Mouse (Mus musculus): ENCODE data around the gene Dclk1. TPM values are rescaled to one million over a fixed set of nuclear protein-coding genes. Genes with fewer than 3 reads are reported as not detected.

Dclk1 gene
- polyA plus RNA-seq, 2 experiments, result 23.3 to 66.2 TPM

GRCm38 (mm10) chr3:55351281-55352052, 109.3 kb downstream of the Dclk1 start:
- TF ChIP-seq POLR2A (IDR thresholded peaks at IDR 0.05; ENCODE audit: borderline replicate concordance, extremely low read depth, insufficient read depth, insufficient read length), result no peak
- Histone ChIP-seq H3K9me3 (ENCODE audit: control insufficient read depth, low read length) (no peaks in the 10 kb centered on the region), H3K4me3 (replicated peaks; ENCODE audit: low read length) (no peak overlapping the region), H3K4me2 (replicated peaks; ENCODE audit: low read depth, low read length, severe bottlenecking) (no peak overlapping the region), H3K4me1 (ENCODE audit: control insufficient read depth, insufficient read depth, low read length) (peaks cover 37% of the 10 kb centered on the region), H3K27ac (replicated peaks; ENCODE audit: low read depth, low read length) (no peak overlapping the region), H3K36me3 (ENCODE audit: control insufficient read depth, insufficient read depth, low read length) (no peaks in the 10 kb centered on the region), H3K27me3 (ENCODE audit: control insufficient read depth, insufficient read depth, low read length) (no peaks in the 10 kb centered on the region), H3K9ac (ENCODE audit: low read depth, low read length, severe bottlenecking) (no peak overlapping the region)
- DNase-seq (ENCODE audit: low spot score) (no peak), ATAC-seq (ENCODE audit: low FRiP score, low read depth) (no peak)
- 44% methylated on average over 13 of the region's 13 CpGs for WGBS

GRCm38 (mm10) chr3:55352529-55352928, 110.4 kb downstream of the Dclk1 start:
- 80% methylated on average over 14 of the region's 14 CpGs for WGBS
- H3K9me3 ChIP-seq (ENCODE audit: control insufficient read depth, low read length), result no peaks in the 10 kb centered on the region
- ATAC-seq (ENCODE audit: low FRiP score, low read depth) (no peak), DNase-seq (ENCODE audit: low spot score) (no peak)
- no peak overlapping the region for H3K27ac ChIP-seq (replicated peaks; ENCODE audit: low read depth, low read length)
- no peak overlapping the region for H3K9ac ChIP-seq (ENCODE audit: low read depth, low read length, severe bottlenecking)
- H3K4me3 ChIP-seq (replicated peaks; ENCODE audit: low read length), result no peak overlapping the region
- H3K36me3 ChIP-seq (ENCODE audit: control insufficient read depth, insufficient read depth, low read length), result no peaks in the 10 kb centered on the region
- no peak for TF ChIP-seq POLR2A (IDR thresholded peaks at IDR 0.05; ENCODE audit: borderline replicate concordance, extremely low read depth, insufficient read depth, insufficient read length)
- no peak overlapping the region for H3K4me2 ChIP-seq (replicated peaks; ENCODE audit: low read depth, low read length, severe bottlenecking)
- H3K4me1 ChIP-seq (ENCODE audit: control insufficient read depth, insufficient read depth, low read length), result peaks cover 33% of the 10 kb centered on the region
- H3K27me3 ChIP-seq (ENCODE audit: control insufficient read depth, insufficient read depth, low read length), result no peaks in the 10 kb centered on the region

- ATAC-seq (ENCODE audit: low FRiP score, low read depth) (0 out of 2 replicates have a peak, but pooled peaks have one; percentile 48), DNase-seq (ENCODE audit: low spot score) (no peak)
- Histone ChIP-seq H3K9ac (ENCODE audit: low read depth, low read length, severe bottlenecking) (no peak overlapping the region), H3K9me3 (ENCODE audit: control insufficient read depth, low read length) (no peaks in the 10 kb centered on the region), H3K27me3 (ENCODE audit: control insufficient read depth, insufficient read depth, low read length) (no peaks in the 10 kb centered on the region), H3K4me1 (ENCODE audit: control insufficient read depth, insufficient read depth, low read length) (peaks cover 28% of the 10 kb centered on the region), H3K36me3 (ENCODE audit: control insufficient read depth, insufficient read depth, low read length) (no peaks in the 10 kb centered on the region), H3K4me2 (replicated peaks; ENCODE audit: low read depth, low read length, severe bottlenecking) (no peak overlapping the region), H3K27ac (replicated peaks; ENCODE audit: low read depth, low read length) (no peak overlapping the region), H3K4me3 (replicated peaks; ENCODE audit: low read length) (no peak overlapping the region)
- WGBS, result 77% methylated on average over 9 of the region's 9 CpGs
- no peak for TF ChIP-seq POLR2A (IDR thresholded peaks at IDR 0.05; ENCODE audit: borderline replicate concordance, extremely low read depth, insufficient read depth, insufficient read length)
Observed at GRCm38 (mm10) chr3:55353169-55353568, 111.0 kb downstream of the Dclk1 start.

GRCm38 (mm10) chr3:55353909-55354511, 111.8 kb downstream of the Dclk1 start:
- no peaks in the 10 kb centered on the region for H3K9me3 ChIP-seq (ENCODE audit: control insufficient read depth, low read length)
- H3K27me3 ChIP-seq (ENCODE audit: control insufficient read depth, insufficient read depth, low read length), result no peaks in the 10 kb centered on the region
- no peak overlapping the region for H3K4me3 ChIP-seq (replicated peaks; ENCODE audit: low read length)
- H3K36me3 ChIP-seq (ENCODE audit: control insufficient read depth, insufficient read depth, low read length), result no peaks in the 10 kb centered on the region
- H3K27ac ChIP-seq (replicated peaks; ENCODE audit: low read depth, low read length), result peak overlapping the region; percentile 5; the same call in 1 of the 2 replicates
- TF ChIP-seq POLR2A (IDR thresholded peaks at IDR 0.05; ENCODE audit: borderline replicate concordance, extremely low read depth, insufficient read depth, insufficient read length), result no peak
- no peak overlapping the region for H3K9ac ChIP-seq (ENCODE audit: low read depth, low read length, severe bottlenecking)
- DNase-seq (ENCODE audit: low spot score), result peak; percentile 56
- H3K4me2 ChIP-seq (replicated peaks; ENCODE audit: low read depth, low read length, severe bottlenecking), result no peak overlapping the region
- WGBS, result 40% methylated on average over 13 of the region's 13 CpGs
- peak; percentile 42 for ATAC-seq (ENCODE audit: low FRiP score, low read depth)
- peaks cover 28% of the 10 kb centered on the region for H3K4me1 ChIP-seq (ENCODE audit: control insufficient read depth, insufficient read depth, low read length)

GRCm38 (mm10) chr3:55354765-55355164, 112.6 kb downstream of the Dclk1 start:
- no peaks in the 10 kb centered on the region for H3K36me3 ChIP-seq (ENCODE audit: control insufficient read depth, insufficient read depth, low read length)
- H3K9me3 ChIP-seq (ENCODE audit: control insufficient read depth, low read length), result no peaks in the 10 kb centered on the region
- 0 out of 2 replicates have a peak, but pooled peaks have one; percentile 27 for ATAC-seq (ENCODE audit: low FRiP score, low read depth)
- no peaks in the 10 kb centered on the region for H3K27me3 ChIP-seq (ENCODE audit: control insufficient read depth, insufficient read depth, low read length)
- H3K4me3 ChIP-seq (replicated peaks; ENCODE audit: low read length), result no peak overlapping the region
- WGBS, result 19% methylated on average over 3 of the region's 3 CpGs
- DNase-seq (ENCODE audit: low spot score), result peak; percentile 79
- no peak overlapping the region for H3K27ac ChIP-seq (replicated peaks; ENCODE audit: low read depth, low read length)
- H3K9ac ChIP-seq (ENCODE audit: low read depth, low read length, severe bottlenecking), result no peak overlapping the region
- no peak for TF ChIP-seq POLR2A (IDR thresholded peaks at IDR 0.05; ENCODE audit: borderline replicate concordance, extremely low read depth, insufficient read depth, insufficient read length)
- H3K4me2 ChIP-seq (replicated peaks; ENCODE audit: low read depth, low read length, severe bottlenecking), result no peak overlapping the region
- peaks cover 28% of the 10 kb centered on the region for H3K4me1 ChIP-seq (ENCODE audit: control insufficient read depth, insufficient read depth, low read length)

Data from limb, embryonic 14.5 days (tissue).